Mouse (Mus musculus) pancreas, adult 10 weeks (tissue): ENCODE measurements around the gene Fam221a. TPM values are rescaled to one million over a fixed set of nuclear protein-coding genes. Genes with fewer than 3 reads are reported as not detected.

Experiments used
- polyA plus RNA-seq: library from polyadenylated mRNA; stranded (reverse); fragments of 350-450 nt; fragmentation: Illumina TruSeq; extraction: RNeasy Lipid Tissue Mini Kit (QIAGEN cat#74804); gene quantifications from one replicate; pipeline ENCODE4 v1.2.3, GENCODE M21; 2015; ENCODE audit warnings: low read depth, low replicate concordance; ENCODE audit not compliant: insufficient read depth

Fam221a gene
- 2.3 TPM for polyA plus RNA-seq

DNA sequence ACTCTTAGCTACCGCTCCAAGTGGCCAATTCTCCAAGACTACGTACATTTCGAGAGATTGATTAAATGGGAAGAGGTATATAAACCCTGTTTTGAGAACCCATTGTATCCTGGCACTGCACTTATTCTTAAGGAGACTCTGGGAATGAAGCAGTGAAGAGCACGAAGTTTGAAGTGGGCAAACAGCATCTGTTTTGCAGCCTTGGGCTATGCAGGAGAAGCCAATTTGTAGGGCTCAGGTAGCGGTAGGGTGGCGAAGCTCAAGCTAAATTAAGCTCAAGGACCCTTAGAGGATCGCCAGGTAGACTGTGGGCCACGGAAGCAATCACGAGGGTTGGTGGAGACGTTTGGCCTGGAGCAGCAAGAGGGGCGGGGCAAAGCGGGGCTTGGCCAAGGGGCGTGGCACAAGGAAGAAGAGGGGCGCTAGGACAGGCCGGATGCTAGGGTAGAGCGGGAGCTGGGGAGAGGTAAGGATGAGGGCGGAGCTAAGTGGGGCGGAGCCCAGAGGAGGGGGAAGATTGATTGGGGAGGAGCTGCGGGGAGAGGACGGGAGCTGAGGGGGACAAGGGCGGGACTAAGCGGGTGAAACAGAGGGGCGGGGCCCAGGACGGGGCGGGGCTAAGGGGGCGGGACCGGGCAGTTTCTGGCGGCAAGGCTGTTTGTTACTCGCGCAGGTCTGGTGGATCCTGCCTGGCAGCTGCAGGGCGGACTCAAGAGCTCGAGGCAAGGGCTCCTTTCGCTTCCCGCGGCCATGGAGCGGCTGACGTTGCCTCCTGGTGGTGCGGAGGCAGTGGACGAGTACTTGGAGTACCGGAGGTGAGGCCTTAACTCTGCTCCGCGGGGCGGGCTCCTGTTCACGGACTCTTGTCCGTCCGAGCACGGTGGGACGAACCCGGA, at the start of gene Fam221a:
Gene Fam221a (plus strand): TSS at position 581 of the 896 bp plus-strand sequence.

DNA sequence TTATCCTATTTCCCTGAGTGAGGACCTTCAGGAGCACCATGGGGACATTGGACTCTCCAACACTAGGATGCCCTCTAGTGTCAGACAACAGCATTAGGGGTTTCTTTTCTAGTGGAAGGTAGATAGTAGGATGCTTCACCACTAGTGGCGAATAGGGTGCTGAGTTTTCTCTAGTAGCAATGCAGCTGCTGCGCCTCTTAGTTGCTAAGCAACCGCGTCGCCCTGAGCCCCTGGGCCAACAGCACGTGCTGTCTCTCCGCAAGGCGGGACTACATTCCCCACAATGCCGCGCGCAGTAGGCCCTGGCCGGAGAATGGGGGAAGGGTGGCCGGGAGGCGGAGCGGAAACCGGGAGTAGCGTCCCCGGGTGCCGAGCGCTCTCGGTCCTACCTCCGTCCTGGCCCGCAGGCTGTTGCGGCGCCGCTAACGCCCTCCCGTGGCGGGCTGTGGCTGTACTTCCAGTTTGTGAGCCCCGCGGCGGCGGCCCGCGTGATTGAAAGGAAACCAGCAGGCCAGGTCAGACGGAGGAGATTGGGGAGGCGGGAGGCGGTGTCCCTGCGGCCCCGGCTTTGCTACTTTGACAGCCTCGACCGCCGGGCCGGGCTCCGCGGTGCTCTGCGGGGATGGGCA, 48.5 kb upstream of the Fam221a start, which contains the start of gene Ccdc126:
Gene Ccdc126 (plus strand): TSS at position 309 of the 629 bp plus-strand sequence.

DNA sequence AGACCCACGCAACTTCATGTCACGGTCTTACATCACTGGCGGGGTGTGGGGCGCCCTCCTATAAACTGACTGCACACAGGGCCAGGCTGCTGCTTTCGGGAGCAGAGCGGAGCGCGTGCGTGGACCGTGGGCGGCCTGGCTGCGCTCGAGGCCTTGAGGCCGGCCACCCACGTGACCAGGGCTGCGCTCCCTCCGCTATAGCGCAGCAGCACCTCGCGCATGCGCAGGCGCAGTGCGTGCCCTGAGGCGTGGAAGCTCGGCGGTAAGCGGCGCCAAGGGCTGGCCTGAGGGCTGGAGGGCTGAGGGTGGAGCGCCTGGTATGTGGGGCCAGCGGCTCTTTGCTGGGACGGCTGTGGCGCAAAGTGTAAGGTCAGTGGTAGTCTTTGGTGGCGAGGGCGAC, 27.8 kb downstream of the Fam221a start, which contains the start of gene Stk31:
Gene Stk31 (plus strand): TSS at position 289 of the 400 bp plus-strand sequence.

Other genes with a start within 250 kb of the Fam221a start
- not detected for gene Igf2bp3, start 152.8 kb upstream of the Fam221a start, polyA plus RNA-seq
- 23.4 TPM for gene Tra2a, start 103.7 kb upstream of the Fam221a start, polyA plus RNA-seq
- 0.57 TPM for gene Ccdc126, start 48.5 kb upstream of the Fam221a start, polyA plus RNA-seq
- not detected for gene Stk31, start 27.9 kb downstream of the Fam221a start, polyA plus RNA-seq